Mouse (Mus musculus) WW6 (cell line): ENCODE measurements around the gene Pcgf2.
"Not testable (repeated sequence)": the region's sequence is repeated elsewhere in the genome, so short reads cannot be mapped to it uniquely, and the experiment has no call there.

Experiments used
- DNase-seq: peaks from one replicate; pipeline ENCODE4 v3.0.0-alpha.2; 2013; ENCODE audit warnings: low read depth, low spot score

The Pcgf2 gene

DNA sequence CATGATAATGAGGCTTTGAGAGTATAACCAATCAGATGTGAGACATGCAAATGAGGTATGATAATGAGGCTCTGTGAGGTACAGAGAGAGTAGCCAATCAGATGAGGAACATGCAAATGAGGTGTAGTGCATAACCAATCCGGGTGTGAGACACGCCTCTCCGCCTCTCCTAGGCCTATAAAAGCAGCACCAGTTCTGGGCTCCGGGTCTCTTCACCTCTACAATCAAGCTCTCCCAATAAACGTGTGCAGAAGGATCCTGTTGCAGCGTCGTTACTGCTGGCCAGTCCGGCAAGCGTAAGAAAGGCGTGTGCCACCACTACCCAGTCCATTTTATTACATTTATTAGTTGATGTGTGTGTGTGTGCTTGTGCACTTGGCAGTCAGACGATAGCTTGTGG is 46.9 kb downstream of the Pcgf2 start:
- not testable (repeated sequence) for DNase-seq

DNA sequence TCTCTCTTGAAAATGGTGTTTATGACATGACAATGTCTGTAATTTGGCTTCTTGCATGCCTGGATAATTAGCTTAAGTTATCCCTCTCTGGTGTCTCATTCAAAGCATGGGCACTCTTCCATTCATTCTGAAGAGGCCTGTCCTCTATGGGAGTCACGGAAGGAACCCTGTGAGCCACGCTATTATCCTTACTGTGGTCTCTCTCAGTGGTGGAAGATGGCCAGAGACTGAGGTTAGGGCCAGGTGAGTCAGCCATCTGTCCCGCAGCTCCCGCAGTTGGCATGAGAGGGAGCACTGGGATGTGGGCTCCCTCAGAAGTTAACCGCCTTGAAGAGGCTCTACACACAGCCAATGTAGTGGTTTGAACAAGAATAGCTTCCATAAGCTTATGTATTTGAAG is 50.0 kb downstream of the Pcgf2 start:
- DNase-seq, result no peak

DNA sequence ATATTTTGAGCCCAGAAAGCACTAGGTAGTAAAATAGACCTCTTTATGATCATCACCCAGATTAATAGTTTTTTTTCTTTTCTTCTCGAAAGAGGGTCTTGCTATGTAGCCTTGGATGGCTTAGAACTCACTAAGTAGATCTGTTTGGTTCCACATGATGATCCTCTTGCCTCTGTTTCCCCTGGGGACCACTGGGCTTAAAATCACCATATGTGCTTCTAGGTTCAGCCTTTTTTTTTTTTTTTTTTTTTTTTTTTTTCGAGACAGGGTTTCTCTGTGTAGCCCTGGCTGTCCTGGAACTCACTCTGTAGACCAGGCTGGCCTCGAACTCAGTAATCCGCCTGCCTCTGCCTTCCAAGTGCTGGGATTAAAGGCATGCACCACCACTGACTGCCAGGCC is 51.8 kb downstream of the Pcgf2 start:
- not testable (repeated sequence) for DNase-seq

DNA sequence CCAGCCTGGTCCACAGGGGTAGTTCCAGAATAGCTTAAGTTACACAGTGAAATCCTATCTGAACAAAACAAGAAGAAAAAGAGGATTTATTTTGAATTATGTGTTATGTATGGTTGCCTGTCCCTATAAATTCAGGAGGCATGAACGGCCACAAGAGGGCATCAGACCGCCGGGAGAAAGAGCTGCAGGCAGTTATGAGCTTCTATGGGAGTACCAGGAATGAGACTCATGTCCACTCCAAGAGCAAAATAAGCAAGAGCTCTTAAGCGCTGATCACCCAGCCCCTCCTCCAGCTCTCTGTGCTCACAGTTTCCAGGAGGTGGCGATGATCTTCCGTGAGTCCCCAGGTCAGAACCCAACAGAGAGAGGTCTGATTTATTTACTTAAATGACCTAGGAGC is 55.5 kb downstream of the Pcgf2 start:
- no peak for DNase-seq

DNA sequence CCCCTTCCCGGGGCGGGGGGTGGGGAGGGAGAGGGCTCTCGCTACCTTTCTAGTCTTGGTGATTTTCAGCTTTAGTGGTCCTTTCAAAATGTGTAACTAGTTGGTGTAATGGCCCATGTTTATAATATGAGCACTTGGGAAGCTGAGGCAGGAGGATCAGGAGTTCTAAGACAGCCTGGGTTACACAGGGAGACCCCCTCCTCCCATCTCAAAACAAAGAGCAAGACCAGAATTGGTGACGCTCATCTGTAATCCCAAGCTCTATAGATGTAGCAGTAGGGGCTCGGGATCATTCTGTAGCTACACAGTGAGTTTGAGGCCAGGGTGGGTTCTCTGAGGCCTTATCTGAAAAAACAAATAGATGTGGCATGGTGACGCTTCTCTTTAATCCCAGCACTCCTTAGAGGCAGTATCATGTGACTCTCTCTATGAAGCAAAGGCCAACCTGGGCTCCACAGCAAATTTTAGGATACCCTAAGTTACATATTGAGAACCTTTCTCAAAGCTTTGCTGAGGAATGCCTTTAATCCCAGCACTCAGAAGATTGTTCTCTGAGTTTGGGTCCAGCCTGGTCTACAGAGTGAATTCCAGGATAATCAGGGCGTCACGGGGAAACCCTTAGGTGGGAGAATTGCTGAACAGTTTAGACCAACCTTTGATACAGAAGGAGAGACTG is 56.8 kb downstream of the Pcgf2 start:
- no peak for DNase-seq

DNA sequence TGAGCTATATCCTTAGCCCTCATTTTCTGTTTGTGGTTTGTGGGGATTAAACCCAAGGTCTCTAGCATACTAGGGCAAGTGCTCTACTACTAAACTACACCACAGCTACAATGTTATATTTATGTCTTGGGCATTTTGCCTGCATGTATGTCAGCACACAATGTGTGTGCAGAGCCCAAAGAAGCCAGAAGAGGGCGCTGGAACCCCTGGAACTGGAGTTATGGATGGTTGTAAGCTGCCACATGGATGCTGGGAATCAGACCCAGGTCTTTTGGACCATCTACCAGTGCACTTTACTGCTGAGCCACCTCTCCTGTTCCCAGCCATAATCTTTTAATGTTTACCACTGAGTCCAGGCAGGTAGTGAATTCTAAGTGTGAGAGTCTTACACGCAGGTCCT is 57.6 kb downstream of the Pcgf2 start:
- no peak for DNase-seq

DNA sequence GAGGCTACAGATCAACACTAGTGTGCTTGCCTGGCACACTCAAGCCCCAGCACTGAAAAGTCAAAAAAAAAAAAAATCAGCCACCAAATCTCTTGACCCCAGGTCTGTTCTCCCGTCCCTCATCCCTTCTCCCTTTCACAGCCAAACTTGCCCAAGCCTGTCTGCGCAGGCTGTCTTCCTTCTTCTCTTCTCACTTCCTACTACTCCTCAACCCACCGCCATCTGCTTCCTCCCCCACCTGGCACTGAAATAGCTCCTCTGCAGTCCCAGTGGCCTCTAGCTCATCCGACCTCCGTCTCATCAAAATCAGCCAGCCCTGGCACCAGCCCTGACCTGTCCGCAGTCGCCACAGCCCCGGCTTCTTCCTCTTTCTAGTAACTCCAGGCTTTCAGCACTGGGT is 58.6 kb downstream of the Pcgf2 start:
- no peak for DNase-seq
